Mouse (Mus musculus) v-Abl transformed pro-B cells (cell line): Measurements from ENCODE around the gene Thada.

Source experiments
- in situ Hi-C, 2 experiments: fragments of 400-800 bp; cut with MboI; formaldehyde crosslinking; loops; one replicate each; pipeline ENCODE4 v1.15.1; 2025; ENCODE audit not compliant: unreplicated experiment in 2 of 2

Thada gene

GRCm38 (mm10) chr17:84385696-84386095 is 80.3 kb downstream of the Thada start:
- in situ Hi-C loops = loop anchor here in 1 of 2 experiments (10.0 kb wide), 2 partner anchors 391 to 481 kb away; no protein-coding TSS in a partner anchor

- in situ Hi-C loops = loop anchor here (5.0 to 10.0 kb wide), 8 partner anchors 187 to 492 kb away; no protein-coding TSS in a partner anchor
Observed at GRCm38 (mm10) chr17:84384661-84385060, 81.3 kb downstream of the Thada start.

- in situ Hi-C loops = loop anchor here (5.0 to 10.0 kb wide), 8 partner anchors 183 to 488 kb away; no protein-coding TSS in a partner anchor
Observed at GRCm38 (mm10) chr17:84380340-84380739, 85.7 kb downstream of the Thada start.

- in situ Hi-C loops = loop anchor here in 1 of 2 experiments (10.0 kb wide), 1 partner anchor 162 kb away; no protein-coding TSS in a partner anchor
Observed at GRCm38 (mm10) chr17:84376882-84377281, 89.1 kb downstream of the Thada start.

GRCm38 (mm10) chr17:84372411-84373045 is 93.5 kb downstream of the Thada start:
- in situ Hi-C loops = loop anchor here in 1 of 2 experiments (10.0 kb wide), 1 partner anchor 158 kb away; no protein-coding TSS in a partner anchor

GRCm38 (mm10) chr17:84370385-84370784 is 95.6 kb downstream of the Thada start:
- in situ Hi-C loops = loop anchor here in 1 of 2 experiments (10.0 kb wide), 1 partner anchor 156 kb away; no protein-coding TSS in a partner anchor

GRCm38 (mm10) chr17:84369769-84370168 is 96.2 kb downstream of the Thada start:
- in situ Hi-C loops = loop anchor here in 1 of 2 experiments (10.0 kb wide), 1 partner anchor 155 kb away; no protein-coding TSS in a partner anchor

GRCm38 (mm10) chr17:84368213-84369014 is 97.6 kb downstream of the Thada start:
- in situ Hi-C loops = no loop called here

- in situ Hi-C loops = no loop called here
Observed at GRCm38 (mm10) chr17:84367663-84368062, 98.3 kb downstream of the Thada start.

- in situ Hi-C loops = no loop called here
Observed at GRCm38 (mm10) chr17:84365791-84366301, 100.2 kb downstream of the Thada start.

GRCm38 (mm10) chr17:84365006-84365716 is 100.8 kb downstream of the Thada start:
- in situ Hi-C loops = no loop called here

- in situ Hi-C loops = no loop called here
Observed at GRCm38 (mm10) chr17:84363444-84363843, 102.6 kb downstream of the Thada start.

- in situ Hi-C loops = no loop called here
Observed at GRCm38 (mm10) chr17:84362581-84363286, 103.3 kb downstream of the Thada start.

GRCm38 (mm10) chr17:84361006-84361405 is 105.0 kb downstream of the Thada start:
- in situ Hi-C loops = no loop called here

- in situ Hi-C loops = no loop called here
Observed at GRCm38 (mm10) chr17:84359810-84360209, 106.2 kb downstream of the Thada start.

- in situ Hi-C loops = no loop called here
Observed at GRCm38 (mm10) chr17:84358951-84359644, 106.9 kb downstream of the Thada start.

- in situ Hi-C loops = no loop called here
Observed at GRCm38 (mm10) chr17:84357776-84358175, 108.2 kb downstream of the Thada start.

GRCm38 (mm10) chr17:84356056-84356887 is 109.7 kb downstream of the Thada start:
- in situ Hi-C loops = no loop called here
